Mouse (Mus musculus): ENCODE measurements around the gene Ank3. TPM values are rescaled to one million over a fixed set of nuclear protein-coding genes. Genes with fewer than 3 reads are reported as not detected.
A peak's percentile ranks its signal among the peaks of the same experiment; 100 is the strongest.

The Ank3 gene
- total RNA-seq, 2 experiments from 2014 or later, result 84.5 to 114 TPM

DNA sequence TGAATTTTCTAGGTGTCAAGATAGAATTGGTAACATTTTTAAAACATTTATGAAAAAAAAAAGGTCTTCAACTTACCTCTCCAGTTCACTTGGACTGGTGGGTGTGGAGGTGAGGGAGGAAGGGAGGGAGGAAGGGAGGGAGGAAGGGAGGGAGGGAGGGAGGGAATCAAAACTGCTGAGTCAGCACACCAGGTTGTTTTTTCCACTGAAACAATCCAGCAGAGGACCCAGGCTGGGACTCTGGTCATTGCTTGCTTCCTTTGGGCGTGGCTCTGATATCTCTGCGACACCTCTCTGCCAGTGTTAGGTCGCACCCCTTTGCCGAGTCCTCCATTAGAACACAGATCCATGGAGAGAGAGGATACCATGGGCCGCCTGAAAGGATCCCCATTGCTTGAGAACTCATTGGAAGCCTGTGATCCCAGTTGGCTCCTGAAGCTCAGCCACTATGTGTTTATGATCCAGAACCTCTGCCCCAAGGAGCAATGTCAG lies 246.8 kb downstream of the Ank3 start:
- intact Hi-C loops (cut with DNase I), result no loop called here
- DNase-seq, result peak in 1 of 2 experiments; percentile 11

- DNase-seq, result no peak
- intact Hi-C loops (cut with DNase I), result no loop called here
Observed at GRCm38 (mm10) chr10:69645929-69646328, 247.4 kb downstream of the Ank3 start.

- intact Hi-C loops (cut with DNase I), result loop anchor here (5.0 kb wide), 1 partner anchor 118 kb away; no protein-coding TSS in a partner anchor
- DNase-seq, result no peak
Observed at GRCm38 (mm10) chr10:69650074-69650473, 251.5 kb downstream of the Ank3 start.

DNA sequence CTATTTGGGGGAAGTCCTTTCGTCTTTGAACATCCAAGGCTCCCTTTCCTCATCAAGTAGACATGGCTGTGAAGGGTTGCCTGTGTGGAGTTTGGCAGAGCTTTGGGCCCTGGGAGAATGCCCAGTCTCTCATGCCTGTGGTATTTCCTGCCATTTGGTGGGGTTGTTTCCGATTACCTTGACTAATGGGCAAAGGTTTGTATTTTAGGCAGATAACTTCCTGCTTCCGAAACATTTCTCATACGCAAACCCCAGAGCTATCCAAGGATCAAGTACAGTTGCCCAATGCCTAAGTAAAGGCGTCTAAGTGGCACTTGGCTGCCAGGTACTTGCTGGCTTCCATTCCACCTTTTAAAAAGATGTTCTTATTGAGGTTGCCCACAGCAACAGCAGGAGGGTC lies 254.1 kb downstream of the Ank3 start:
- DNase-seq, result peak; percentile 41 to 50
- intact Hi-C loops (cut with DNase I), result loop anchor here (5.0 kb wide), 1 partner anchor 120 kb away; no protein-coding TSS in a partner anchor

DNA sequence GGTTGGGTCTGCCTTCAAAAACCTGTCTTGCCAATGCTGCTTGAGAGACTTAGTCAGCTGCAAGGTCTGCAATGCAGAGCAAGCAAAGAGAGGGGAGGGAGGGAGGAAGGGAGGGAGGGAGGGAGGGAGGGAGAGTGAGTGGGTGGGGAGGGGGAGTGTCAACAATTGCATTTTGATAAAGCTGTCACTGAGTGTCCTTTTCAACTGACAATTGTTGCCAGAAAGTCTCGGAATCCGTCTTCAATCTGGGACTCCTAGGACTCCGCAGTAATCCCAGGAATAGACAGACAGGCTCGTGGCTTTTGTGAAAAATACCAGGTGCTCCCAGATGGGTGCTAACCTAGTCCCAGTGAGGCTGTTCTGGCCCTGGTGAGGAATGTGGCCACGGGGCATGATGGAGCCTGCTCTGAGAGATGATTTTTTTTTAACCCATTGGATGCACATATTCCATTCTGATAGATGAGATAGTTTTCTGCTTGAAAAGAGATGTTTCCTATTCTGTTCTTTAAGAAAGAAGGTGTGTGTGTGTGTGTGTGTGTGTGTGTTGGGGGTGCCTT lies 254.6 kb downstream of the Ank3 start:
- intact Hi-C loops (cut with DNase I), result loop anchor here (5.0 kb wide), 1 partner anchor 121 kb away; no protein-coding TSS in a partner anchor
- DNase-seq, result no peak

DNA sequence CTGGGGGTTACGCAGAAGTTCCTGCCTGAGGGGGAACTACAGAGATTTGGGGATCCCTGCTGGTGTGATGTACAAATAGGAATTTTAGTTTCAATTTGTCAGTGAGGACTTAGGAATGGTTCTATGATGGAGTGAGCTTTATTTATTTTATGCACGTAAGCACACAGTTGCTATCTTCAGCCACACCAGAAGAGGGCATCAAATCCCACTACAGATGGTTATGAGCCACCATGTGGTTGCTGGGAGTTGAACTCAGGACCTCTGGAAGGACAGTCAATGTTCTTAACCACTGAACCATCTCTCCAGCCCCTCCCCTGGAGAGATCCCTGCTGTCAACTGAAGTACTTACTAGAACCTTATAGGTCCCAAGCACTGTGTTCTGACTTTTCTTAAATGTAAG lies 255.6 kb downstream of the Ank3 start:
- intact Hi-C loops (cut with DNase I), result loop anchor here (5.0 kb wide), 1 partner anchor 122 kb away; no protein-coding TSS in a partner anchor
- DNase-seq, result no peak

DNA sequence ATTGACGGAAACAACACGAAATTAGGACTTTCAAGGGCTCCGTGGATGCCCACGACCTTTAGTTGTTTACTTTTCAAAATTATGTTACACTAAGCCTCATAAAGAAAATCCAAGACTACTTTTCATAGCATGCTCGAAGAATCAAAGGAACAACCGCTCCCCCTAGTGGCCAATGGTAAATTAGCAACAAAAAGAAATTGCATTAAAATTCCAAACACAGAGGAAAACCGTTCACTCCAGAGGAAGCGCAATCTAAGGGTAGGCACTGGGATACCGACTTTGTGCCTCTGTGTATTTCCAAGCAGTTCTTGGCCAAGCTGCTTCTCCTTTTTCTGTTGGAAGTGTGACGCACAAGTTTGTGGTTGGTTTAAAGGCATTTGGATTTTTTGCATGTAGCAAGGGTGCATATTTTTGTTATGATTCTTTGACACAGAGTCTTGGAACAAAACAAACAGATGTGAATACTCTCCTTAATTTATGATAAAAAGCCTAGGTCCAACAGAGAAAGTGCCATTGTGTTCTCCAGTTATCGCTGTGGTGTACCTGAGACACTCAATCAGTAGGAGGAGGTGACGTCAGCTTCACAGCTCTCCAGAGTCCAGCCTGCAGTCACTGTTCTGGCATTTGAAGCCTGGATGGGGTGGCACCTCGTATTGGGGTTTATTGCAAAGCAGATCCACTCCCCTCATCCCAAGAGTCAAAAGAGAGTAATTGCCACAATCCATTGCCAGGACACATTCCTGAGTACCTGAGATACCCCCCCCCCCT lies 256.5 kb downstream of the Ank3 start:
- no peak for DNase-seq

DNA sequence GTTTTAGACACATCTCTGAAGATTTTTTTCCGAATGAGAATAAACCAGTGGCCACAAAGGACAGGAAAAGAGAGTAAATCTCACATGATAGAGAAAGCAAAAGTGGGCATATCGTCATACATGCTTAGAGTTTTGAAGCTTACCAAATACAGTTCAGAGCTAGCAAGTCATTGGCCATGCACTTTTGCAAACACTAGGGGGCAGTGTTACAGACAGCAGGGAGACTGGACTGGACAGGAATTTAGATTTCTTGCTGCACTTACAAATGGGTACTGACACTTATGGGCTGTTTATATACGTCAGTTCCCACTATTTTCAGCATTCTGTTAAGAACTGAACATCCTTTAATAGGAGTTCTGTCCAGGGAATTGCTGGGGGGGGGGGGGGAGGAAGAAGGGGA lies 257.7 kb downstream of the Ank3 start:
- intact Hi-C loops (cut with DNase I), result no loop called here
- no peak for DNase-seq

More for the DNA sequence above, 256.5 kb downstream of the Ank3 start:
- intact Hi-C loops (cut with DNase I), result loop anchor here (1.0 to 5.0 kb wide), 2 partner anchors 123 to 203 kb away; no protein-coding TSS in a partner anchor

DNA sequence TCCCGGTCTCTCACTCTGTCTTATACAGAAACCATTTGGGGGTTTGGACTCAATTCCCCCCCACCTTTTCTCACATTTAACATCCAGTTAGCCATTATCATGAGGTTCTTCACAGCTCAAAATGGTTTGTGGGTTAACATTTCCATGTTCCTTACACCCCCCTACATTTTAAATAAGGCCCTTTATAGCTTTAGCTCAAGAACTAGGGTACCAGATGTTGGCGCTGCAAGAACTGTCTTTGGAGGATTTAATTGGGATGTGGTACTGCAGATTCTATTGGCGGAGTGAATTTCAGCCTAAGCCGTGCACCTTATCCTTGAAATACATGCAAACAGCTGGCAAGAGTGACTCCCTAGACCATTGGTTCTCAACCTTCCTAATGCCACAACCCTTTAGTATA lies 261.2 kb downstream of the Ank3 start:
- no peak for DNase-seq
- intact Hi-C loops (cut with DNase I), result no loop called here

DNA sequence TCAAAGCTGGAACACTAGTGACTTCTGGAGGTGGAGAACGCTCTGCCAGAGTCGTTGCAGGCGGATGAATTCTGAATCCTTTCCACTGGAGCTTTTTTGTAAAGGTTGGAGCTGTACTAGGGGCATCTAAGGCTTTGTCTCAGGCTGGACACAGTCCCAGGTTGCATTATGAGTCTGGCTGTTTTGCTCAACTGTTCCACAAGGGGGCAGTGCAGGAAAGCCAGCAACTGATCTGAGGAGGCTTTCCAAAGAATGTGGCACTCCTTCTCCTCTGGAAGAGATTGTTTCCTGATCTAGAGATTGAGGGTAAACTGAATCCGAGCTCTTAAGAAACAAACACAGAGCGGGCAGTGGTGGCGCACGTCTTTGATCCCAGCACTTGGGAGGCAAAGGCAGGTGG lies 263.8 kb downstream of the Ank3 start:
- intact Hi-C loops (cut with DNase I), result loop anchor here (2.0 kb wide), 2 partner anchors 130 to 182 kb away; no protein-coding TSS in a partner anchor
- DNase-seq, result peak; percentile 70

DNA sequence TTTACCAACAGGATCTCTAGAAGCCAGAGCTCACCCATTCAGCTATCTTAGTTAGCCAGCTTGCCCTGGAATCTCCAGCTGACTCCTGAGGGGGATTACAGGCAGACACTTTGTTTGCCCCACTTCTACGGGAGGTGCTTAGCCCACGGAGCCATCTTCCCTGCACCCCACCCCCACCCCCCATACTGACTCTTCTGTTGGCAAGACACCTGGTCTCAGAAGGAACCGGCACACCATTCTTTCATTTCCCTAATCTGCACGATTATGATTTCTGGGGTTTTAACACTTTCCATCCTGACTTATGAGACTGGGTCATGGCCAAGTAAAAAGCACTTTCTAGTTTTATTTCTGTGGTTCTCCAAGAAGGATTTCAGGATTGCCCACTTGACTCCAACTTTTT lies 268.9 kb downstream of the Ank3 start:
- intact Hi-C loops (cut with DNase I), result no loop called here
- no peak for DNase-seq

- intact Hi-C loops (cut with DNase I), result loop anchor here (5.0 kb wide), 1 partner anchor 42 kb away; no protein-coding TSS in a partner anchor
Observed at GRCm38 (mm10) chr10:69670496-69670895, 271.9 kb downstream of the Ank3 start.

GRCm38 (mm10) chr10:69670959-69671358 lies 272.4 kb downstream of the Ank3 start:
- intact Hi-C loops (cut with DNase I), result loop anchor here (5.0 kb wide), 1 partner anchor 41 kb away; no protein-coding TSS in a partner anchor
- no peak for DNase-seq

More at GRCm38 (mm10) chr10:69670496-69670895, 271.9 kb downstream of the Ank3 start:
- no peak for DNase-seq

- DNase-seq, result no peak
- intact Hi-C loops (cut with DNase I), result loop anchor here (5.0 kb wide), 1 partner anchor 41 kb away; no protein-coding TSS in a partner anchor
Observed at GRCm38 (mm10) chr10:69671505-69671904, 272.9 kb downstream of the Ank3 start.

DNA sequence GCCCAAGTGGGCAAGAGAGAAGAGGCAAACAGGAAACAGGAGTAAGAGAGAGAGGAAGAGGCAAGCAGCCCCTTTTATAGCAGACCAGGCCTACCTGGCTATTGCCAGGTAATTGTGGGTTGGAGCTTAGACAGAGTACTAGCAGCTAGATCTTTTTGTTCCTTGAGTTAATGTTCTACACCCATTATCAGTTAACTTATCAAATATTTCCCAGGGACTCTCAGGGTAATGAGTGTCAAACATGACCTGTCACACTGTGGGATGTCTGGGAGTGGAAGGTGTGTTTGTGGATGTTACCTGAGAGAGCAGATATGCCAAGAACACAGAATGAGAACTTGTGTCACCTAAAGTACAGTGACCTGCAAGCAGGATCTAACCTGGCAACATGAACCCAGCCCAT lies 274.0 kb downstream of the Ank3 start:
- intact Hi-C loops (cut with DNase I), result loop anchor here (5.0 kb wide), 1 partner anchor 40 kb away; no protein-coding TSS in a partner anchor
- no peak for DNase-seq

DNA sequence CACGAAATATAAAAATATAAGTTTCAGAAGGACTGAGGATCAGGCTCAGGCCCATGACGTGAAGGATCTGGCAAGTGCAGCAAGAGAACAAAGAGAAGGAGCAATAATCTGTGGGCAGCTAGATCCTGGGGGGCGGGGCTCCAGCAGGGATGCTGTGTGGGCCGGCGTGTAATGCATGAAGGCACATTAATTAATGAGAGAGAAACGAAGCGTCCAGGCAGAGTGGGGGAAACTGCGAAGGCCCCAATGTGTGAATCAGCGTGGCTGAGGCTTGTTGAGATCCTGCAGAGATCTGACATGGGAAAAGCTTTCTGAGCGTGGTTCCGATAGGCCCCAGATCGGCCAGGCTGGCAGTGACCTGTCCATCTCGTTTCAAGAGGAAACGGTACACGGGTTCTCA lies 279.7 kb downstream of the Ank3 start:
- no peak for DNase-seq
- intact Hi-C loops (cut with DNase I), result loop anchor here (5.0 kb wide), 1 partner anchor 314 kb away; no protein-coding TSS in a partner anchor

- intact Hi-C loops (cut with DNase I), result no loop called here
- no peak for DNase-seq
Observed at GRCm38 (mm10) chr10:69686336-69686735, 287.8 kb downstream of the Ank3 start.

GRCm38 (mm10) chr10:69689096-69689495 lies 290.5 kb downstream of the Ank3 start:
- DNase-seq, result no peak
- intact Hi-C loops (cut with DNase I), result no loop called here

- DNase-seq, result no peak
- intact Hi-C loops (cut with DNase I), result no loop called here
Observed at GRCm38 (mm10) chr10:69690131-69690960, 291.8 kb downstream of the Ank3 start.

GRCm38 (mm10) chr10:69690961-69691451 lies 292.4 kb downstream of the Ank3 start:
- no peak for DNase-seq
- intact Hi-C loops (cut with DNase I), result no loop called here
